In the genomic region with DNA sequence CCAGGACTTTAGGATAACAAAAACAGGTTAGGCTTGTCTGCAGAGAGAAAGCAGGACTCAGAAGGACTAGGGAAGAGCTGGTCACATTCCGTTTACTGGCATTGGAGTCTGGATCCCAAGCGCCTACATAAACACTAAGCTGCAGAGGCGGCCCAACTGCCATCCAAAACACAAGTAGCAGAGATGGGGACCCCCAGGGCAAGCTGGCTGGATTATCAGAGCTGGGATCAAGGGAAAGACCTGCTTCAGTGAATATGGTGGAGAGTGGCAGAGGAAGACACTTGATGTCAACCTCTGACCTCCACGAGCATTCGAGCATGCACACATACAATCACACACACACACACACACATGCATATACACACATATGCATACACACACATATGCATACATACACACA, we compare ENCODE assay signal across 26 mouse cellular contexts. TPM values are rescaled to one million over a fixed set of nuclear protein-coding genes. Genes with fewer than 3 reads are reported as not detected.
"Had no signal": no experiment of that assay in that cellular context is flagged by ENCODE, and none has a peak within 500 bp of the region (broad histone marks: within the 10 kb centered on the region; RNA-seq: fewer than 3 reads in every experiment).

No protein-coding gene starts in this region.

- H3K4me3 ChIP-seq: midbrain, embryonic 10.5 days; midbrain, embryonic 13.5 days; myocyte; neural tube, embryonic 13.5 days; neural tube, embryonic 15.5 days had no signal

- H3K27me3 ChIP-seq: midbrain, embryonic 13.5 days; neural tube, embryonic 15.5 days had no signal

- DNase-seq: lung, adult 18-20 months; lung, embryonic 14.5 days; lung, postnatal 10 days; lung, postnatal 4 days; retina, postnatal 1 day; right cerebral cortex, adult 18-20 months; right cerebral cortex, postnatal 25 days; right cerebral cortex, postnatal 4 days; spleen, adult 18-20 months; thymus, adult 18-20 months; thymus, postnatal 14 days; thymus, postnatal 36 days had no signal

- H3K4me2 ChIP-seq: lung, embryonic 14.5 days; midbrain, embryonic 13.5 days; neural tube, embryonic 13.5 days; neural tube, embryonic 15.5 days had no signal

- H3K36me3 ChIP-seq: midbrain, embryonic 10.5 days; midbrain, embryonic 13.5 days; neural tube, embryonic 13.5 days; neural tube, embryonic 15.5 days had no signal

- H3K4me1 ChIP-seq: midbrain, embryonic 10.5 days; midbrain, embryonic 13.5 days had no signal

- H3K27ac ChIP-seq: liver, embryonic 14.5 days; midbrain, embryonic 10.5 days; midbrain, embryonic 13.5 days; neural tube, embryonic 13.5 days; neural tube, embryonic 15.5 days had no signal

- H3K9me3 ChIP-seq: midbrain, embryonic 10.5 days; midbrain, embryonic 13.5 days; neural tube, embryonic 13.5 days; neural tube, embryonic 15.5 days had no signal

- H3K9ac ChIP-seq: liver, embryonic 14.5 days; lung, embryonic 14.5 days; midbrain, embryonic 13.5 days; neural tube, embryonic 13.5 days; neural tube, embryonic 15.5 days had no signal

- ATAC-seq: midbrain, embryonic 16.5 days had no signal

RNA-seq across cellular contexts. Expression of a gene that starts 34.0 kb away (rescaled TPM):
- total RNA-seq: megakaryocyte-erythroid progenitor cell, adult 5-6 weeks had no signal
- polyA plus RNA-seq: liver, embryonic 14.5 days; lung, embryonic 14.5 days; lung, embryonic 16.5 days; midbrain, embryonic 10.5 days; myocyte; neural tube, embryonic 11.5 days; small intestine, adult 2 months; stomach, embryonic 14.5 days; stomach, embryonic 16.5 days; thymus, postnatal 0 days had no signal
